Mouse (Mus musculus) left cerebral cortex, adult 8-10 months (tissue): ENCODE measurements at regions not wholly inside any gene's neighbourhood (a gene's known extent, or its start where the extent isn't known, plus 50 kb on each side); places are given as distances from the start of the nearest gene placed in this dataset.

Source experiments
- DNase-seq, 2 experiments: peaks; one replicate each; pipeline ENCODE4 v3.0.0; 2022; ENCODE audit warnings: low spot score in 2 of 2

DNA sequence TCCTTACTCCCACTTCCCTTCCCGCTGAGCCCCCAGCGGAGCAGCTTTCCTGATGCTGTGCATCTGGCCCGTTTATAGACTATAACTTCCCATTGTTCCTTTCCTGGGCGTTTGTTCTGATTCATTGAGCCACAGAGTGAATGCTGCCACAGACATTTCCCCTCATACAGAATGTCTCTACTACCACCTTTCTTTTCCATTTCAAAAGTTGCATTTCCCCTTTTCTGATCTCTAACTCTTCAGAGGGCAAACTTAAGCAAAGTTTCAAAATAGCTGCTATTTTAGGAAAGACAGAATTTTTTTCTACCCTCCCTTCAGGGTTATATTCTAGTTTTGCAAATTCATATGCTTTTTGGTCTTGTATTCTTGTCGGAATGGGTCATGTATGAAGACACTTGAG is 128.3 kb upstream of the Tas2r119 start:
- no peak for DNase-seq

DNA sequence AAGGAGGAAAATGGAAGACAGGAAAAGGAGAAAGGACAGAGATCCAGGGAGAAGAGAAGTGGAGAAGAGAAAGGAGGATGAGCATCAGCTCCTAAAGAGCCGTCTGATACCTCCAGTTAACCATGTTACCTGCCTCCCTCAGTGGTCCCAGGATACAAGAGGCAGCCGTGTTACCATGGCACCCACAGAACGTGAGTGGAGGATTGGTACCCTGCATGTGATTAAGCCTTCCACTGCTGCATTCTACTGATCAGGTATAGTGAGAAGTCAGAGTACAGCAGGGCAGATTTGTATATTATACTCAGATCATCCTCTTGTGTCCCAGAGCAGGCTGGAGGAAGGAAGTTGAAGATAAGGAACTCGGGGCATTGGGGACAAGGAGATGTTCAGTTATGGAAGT is 115.5 kb upstream of the Tas2r119 start:
- DNase-seq = no peak

DNA sequence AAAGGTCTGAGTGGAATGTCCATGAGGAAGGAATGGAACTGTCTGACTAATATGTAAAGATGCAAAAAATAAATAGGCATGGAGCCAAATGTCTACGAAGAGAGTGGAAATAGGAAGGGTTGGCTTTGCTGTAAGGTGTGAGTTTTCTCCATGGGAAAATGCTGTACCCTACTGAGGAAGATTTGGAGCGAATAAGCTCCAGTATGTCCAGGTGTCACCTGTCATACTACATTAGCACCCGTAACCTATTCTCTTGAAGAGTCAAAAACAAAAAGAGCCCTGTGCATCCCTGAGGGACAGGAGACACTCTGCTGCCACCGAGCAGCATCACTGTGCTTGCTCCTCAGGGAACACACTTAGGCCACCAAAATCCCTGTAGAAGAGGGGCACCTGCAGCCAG is 95.0 kb upstream of the Tas2r119 start:
- no peak for DNase-seq

GRCm38 (mm10) chr15:32093889-32094288 is 83.2 kb upstream of the Tas2r119 start:
- DNase-seq = no peak

DNA sequence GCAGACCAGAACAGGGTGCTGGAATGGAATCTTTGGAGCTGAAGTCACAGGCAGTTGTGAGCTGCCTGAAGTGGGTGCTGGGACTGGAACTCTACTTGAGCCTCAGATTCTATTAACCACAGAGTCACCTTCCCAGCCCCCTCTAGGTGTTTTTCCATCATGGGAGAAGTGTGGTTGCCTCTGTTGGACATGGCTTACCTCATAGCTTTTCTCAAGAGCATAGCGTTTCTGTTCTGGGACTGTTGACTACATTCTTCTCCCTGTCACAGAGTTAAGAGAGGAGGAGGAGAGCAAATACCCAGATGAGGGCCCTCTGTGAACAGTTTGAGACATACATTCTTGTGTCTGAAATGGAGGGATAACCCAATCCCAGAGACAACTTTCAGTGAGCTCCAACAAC is 81.5 kb upstream of the Tas2r119 start:
- no peak for DNase-seq

- DNase-seq = no peak
Observed at GRCm38 (mm10) chr15:32110659-32111058, 66.4 kb upstream of the Tas2r119 start.
